Mouse (Mus musculus) E14TG2a.4 (cell line): ENCODE data around the gene Icmt.

Experiments
- CTCF ChIP-seq: conservative IDR thresholded peaks from 2 replicates; pipeline ENCODE4 v1.5.1; 2014; ENCODE audit warnings: low read length
- POU5F1 ChIP-seq: IDR thresholded peaks from 2 replicates; pipeline ENCODE4 v1.6.1; 2014; ENCODE audit warnings: low read length, borderline replicate concordance

- TF ChIP-seq CTCF: no peak
- TF ChIP-seq POU5F1: no peak
These were observed 23.8 kb upstream of the Icmt start for GRCm38 (mm10) chr4:152273191-152273590.
